Mouse (Mus musculus) thymus, adult 2 months (tissue): ENCODE measurements at regions not wholly inside any gene's neighbourhood (a gene's known extent, or its start where the extent isn't known, plus 50 kb on each side); places are given as distances from the start of the nearest gene placed in this dataset.

Experiments
- DNase-seq: peaks from one replicate; pipeline ENCODE4 v3.0.0; 2021
- H3K27ac ChIP-seq: fragments of 200-500 bp; 2 replicates; pipeline ENCODE4 v1.5.1; 2012; ENCODE audit warnings: low read length, control low read depth; ENCODE audit not compliant: control insufficient read depth, insufficient read depth
- H3K27me3 ChIP-seq: fragments of 200-500 bp; 2 replicates; pipeline ENCODE4 v1.6.1; 2012; ENCODE audit warnings: mild to moderate bottlenecking, low read length, moderate library complexity, mixed read lengths; ENCODE audit not compliant: control insufficient read depth, insufficient read depth
- H3K36me3 ChIP-seq: fragments of 200-500 bp; 2 replicates; pipeline ENCODE4 v1.6.1; 2012; ENCODE audit warnings: mild to moderate bottlenecking, low read length, moderate library complexity; ENCODE audit not compliant: control insufficient read depth, insufficient read depth
- H3K4me1 ChIP-seq: fragments of 200-500 bp; replicated peaks from 2 replicates; pipeline ENCODE4 v1.6.1; 2012; ENCODE audit warnings: low read length; ENCODE audit not compliant: control insufficient read depth, insufficient read depth
- H3K4me3 ChIP-seq: fragments of 200-500 bp; 2 replicates; pipeline ENCODE4 v1.5.1; 2012; ENCODE audit warnings: mild to moderate bottlenecking, low read length, control low read depth, moderate library complexity; ENCODE audit not compliant: control insufficient read depth, insufficient read depth
- CTCF ChIP-seq: fragments of 200-500 bp; IDR thresholded peaks from 2 replicates; pipeline ENCODE4 v1.5.1; 2012; ENCODE audit warnings: mild to moderate bottlenecking, control low read depth, low read length, moderate library complexity, borderline replicate concordance; ENCODE audit not compliant: control insufficient read depth, poor library complexity, insufficient read depth; ENCODE audit errors: extremely low read depth
- POLR2A ChIP-seq: fragments of 200-500 bp; IDR thresholded peaks from 2 replicates; pipeline ENCODE4 v1.6.1; 2012; ENCODE audit warnings: mild to moderate bottlenecking, low read length, control low read depth, moderate library complexity; ENCODE audit not compliant: control insufficient read depth, poor library complexity, insufficient read depth; ENCODE audit errors: extremely low read depth
- WGBS: fragments of 180-500 bp; shearing (Covaris S2); methylation state at CpG from one replicate; pipeline ENCODE4 v1.1.7; 2018; 5-methylcytosine and 5-hydroxymethylcytosine counted together

GRCm38 (mm10) chr2:46678366-46678765 lies 1561.2 kb upstream of the Zeb2 start:
- H3K36me3 ChIP-seq = no peaks in the 10 kb centered on the region
- DNase-seq = no peak
- TF ChIP-seq POLR2A (no peak), CTCF (no peak)
- H3K27ac ChIP-seq = no peak overlapping the region
- WGBS = 62% methylated on average over 2 of the region's 2 CpGs
- H3K4me1 ChIP-seq = no peaks in the 10 kb centered on the region
- H3K27me3 ChIP-seq = no peaks in the 10 kb centered on the region
- no peak overlapping the region for H3K4me3 ChIP-seq

- no peaks in the 10 kb centered on the region for H3K36me3 ChIP-seq
- H3K4me1 ChIP-seq = no peaks in the 10 kb centered on the region
- H3K27me3 ChIP-seq = no peaks in the 10 kb centered on the region
- TF ChIP-seq CTCF (no peak), POLR2A (no peak)
- DNase-seq = no peak
- WGBS = 90% methylated on average over 13 of the region's 13 CpGs
- no peak overlapping the region for H3K27ac ChIP-seq
- H3K4me3 ChIP-seq = no peak overlapping the region
These were observed 1552.5 kb upstream of the Zeb2 start for GRCm38 (mm10) chr2:46669517-46670291.

- Histone ChIP-seq H3K27ac (no peak overlapping the region), H3K4me1 (no peaks in the 10 kb centered on the region), H3K27me3 (no peaks in the 10 kb centered on the region), H3K36me3 (no peaks in the 10 kb centered on the region), H3K4me3 (no peak overlapping the region)
- DNase-seq = no peak
- TF ChIP-seq POLR2A (no peak), CTCF (no peak)
- WGBS = 95% methylated on average over 3 of the region's 3 CpGs
These were observed 1549.8 kb upstream of the Zeb2 start for GRCm38 (mm10) chr2:46666990-46667337.

GRCm38 (mm10) chr2:46666084-46666989 lies 1549.1 kb upstream of the Zeb2 start:
- DNase-seq = no peak
- 89% methylated on average over 10 of the region's 10 CpGs for WGBS
- TF ChIP-seq POLR2A (no peak), CTCF (no peak)
- Histone ChIP-seq H3K4me1 (no peaks in the 10 kb centered on the region), H3K27me3 (no peaks in the 10 kb centered on the region), H3K27ac (no peak overlapping the region), H3K36me3 (no peaks in the 10 kb centered on the region), H3K4me3 (no peak overlapping the region)

- Histone ChIP-seq H3K36me3 (no peaks in the 10 kb centered on the region), H3K4me3 (no peak overlapping the region), H3K27ac (no peak overlapping the region), H3K4me1 (no peaks in the 10 kb centered on the region), H3K27me3 (no peaks in the 10 kb centered on the region)
- no peak for TF ChIP-seq POLR2A
- no peak for TF ChIP-seq CTCF
- no peak for DNase-seq
- WGBS = 75% methylated on average over 3 of the region's 3 CpGs
These were observed 1544.7 kb upstream of the Zeb2 start for GRCm38 (mm10) chr2:46661876-46662275.

- Histone ChIP-seq H3K4me3 (no peak overlapping the region), H3K27ac (no peak overlapping the region), H3K4me1 (no peaks in the 10 kb centered on the region), H3K27me3 (no peaks in the 10 kb centered on the region), H3K36me3 (no peaks in the 10 kb centered on the region)
- WGBS = 90% methylated on average over 3 of the region's 3 CpGs
- no peak for DNase-seq
- TF ChIP-seq CTCF (no peak), POLR2A (no peak)
These were observed 1543.4 kb upstream of the Zeb2 start for GRCm38 (mm10) chr2:46660577-46660976.
